Mouse (Mus musculus) right cerebral cortex, adult 2 months (tissue): ENCODE data around the gene Sms.
A peak's percentile ranks its signal among the peaks of the same experiment; 100 is the strongest.

Experiments
- DNase-seq, 2 experiments: peaks; one replicate each; pipeline ENCODE4 v3.0.0; 2021 to 2022; ENCODE audit warnings: low spot score in 2 of 2

The Sms gene

GRCm38 (mm10) chrX:157491944-157492726 is at the start of gene Sms:
Gene Sms, minus strand, starts transcription at chrX:157492287.
- DNase-seq: peak; percentile 23 to 35

GRCm38 (mm10) chrX:157506400-157506799 is 14.3 kb upstream of the Sms start:
- DNase-seq: no peak

DNA sequence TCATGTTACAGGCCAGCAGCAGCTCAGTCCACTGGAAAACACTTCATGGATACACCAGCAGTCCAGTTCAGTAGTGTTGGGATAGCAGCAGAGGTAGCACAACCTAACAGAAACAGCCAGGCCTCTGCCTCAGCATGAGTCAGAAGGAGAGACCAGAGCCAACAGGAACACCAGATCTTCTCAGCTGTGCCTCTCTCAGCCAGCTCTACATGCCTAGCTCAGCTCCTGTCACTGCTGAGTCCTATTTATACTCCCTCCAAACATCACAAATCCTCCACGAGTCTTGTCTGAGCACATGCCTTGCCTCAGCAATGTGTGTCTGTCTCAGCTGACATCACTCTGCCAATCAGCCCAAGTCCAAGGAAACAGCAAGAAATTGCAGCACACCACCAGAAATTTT is 12.4 kb upstream of the Sms start:
- DNase-seq: no peak

DNA sequence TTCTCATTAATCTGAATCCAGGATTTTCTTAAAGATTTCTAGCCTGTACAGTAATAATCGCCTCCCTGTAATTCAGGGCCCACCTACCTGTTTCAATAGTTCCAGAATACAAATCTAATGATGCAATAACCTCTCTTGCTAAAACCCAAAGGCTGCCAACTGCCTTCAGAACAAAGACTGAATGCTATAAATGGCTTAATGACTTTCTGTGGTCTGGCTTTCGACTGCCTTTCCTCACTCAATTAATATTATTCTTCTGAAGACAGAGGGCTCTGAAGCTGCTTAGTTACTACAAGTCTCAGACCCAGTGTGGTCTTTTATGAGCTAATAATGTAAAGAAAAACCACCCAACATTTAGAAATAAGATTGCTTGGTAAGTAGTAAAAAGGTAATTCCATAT is 9.8 kb upstream of the Sms start:
- no peak for DNase-seq

DNA sequence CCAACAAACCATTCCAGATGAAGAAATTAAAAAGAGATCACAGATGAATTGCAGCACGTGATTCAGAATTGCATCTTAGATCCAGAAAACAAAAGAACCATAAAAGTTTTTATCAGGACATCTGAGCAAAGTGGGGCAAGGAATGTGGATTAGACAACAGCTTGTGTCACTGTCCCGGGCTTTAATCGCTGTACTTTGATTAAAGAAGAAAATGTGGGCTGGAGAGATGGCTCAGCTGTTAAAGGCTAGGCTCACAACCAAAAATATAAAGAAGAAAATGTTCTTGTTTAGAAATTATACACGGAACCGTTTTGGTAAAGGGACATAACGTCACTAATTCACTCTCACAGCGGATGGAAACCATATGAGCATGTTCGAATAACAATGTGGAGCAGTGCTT is 7.9 kb upstream of the Sms start:
- no peak for DNase-seq

DNA sequence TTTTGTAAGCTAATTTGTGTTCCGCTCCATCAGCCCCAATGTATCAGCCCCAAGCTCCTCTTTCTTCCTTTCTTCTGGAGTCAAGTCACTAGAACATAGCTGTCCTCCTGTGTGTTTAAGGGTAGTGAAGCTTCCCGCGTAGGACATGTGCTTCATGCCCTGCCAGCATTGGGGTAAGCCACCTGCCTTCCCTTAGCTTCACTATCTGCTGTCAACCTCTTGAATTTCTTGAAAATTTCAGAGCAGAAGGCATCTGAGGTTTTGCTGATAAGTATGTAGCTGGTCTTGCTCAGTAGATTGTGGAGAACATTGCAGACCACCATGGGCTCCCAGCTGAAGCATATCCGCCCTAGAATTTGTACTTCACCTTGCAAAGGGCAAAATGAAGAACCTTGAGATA is 1.1 kb upstream of the Sms start:
- DNase-seq: no peak

DNA sequence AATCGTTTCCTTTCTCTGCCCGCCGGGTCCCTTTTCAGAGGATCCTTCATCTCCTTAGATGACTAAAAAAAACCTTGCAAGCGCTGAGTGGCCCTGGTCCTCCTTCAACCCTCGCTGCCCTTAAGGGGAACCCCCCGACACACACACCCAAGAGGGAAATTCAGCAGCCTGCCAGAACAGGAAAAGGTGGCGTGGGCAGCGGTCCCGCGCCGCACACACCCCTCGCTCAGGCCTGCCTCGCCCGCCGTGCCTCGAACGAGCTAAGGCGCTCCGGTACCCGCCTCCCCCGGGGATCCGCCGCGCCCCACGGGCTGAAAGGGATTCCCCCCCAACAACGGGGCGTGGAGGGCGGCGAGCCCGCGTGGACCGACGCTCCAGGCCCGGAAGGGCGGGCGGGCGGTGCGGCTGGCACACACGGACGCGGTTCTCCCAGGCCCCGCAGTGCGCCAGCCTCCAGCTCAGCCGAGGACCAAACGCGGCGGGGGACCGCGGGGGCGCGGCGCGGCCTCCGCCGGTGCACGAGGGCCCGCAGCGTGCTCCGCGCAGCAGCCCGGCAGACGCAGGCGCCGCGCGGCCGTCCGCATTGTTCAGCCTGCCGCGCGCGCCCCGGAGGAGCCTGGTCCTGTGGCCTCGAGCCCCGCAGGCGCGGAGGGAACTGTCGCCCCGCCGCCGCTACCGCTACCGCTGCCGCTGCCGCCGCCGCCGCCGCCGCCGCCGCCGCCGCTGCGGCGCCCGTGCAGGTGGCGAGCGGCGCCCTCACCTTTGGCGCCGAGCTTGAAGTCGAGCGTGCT is 747 bp downstream of the Sms start:
- peak; percentile 12 to 29 for DNase-seq

DNA sequence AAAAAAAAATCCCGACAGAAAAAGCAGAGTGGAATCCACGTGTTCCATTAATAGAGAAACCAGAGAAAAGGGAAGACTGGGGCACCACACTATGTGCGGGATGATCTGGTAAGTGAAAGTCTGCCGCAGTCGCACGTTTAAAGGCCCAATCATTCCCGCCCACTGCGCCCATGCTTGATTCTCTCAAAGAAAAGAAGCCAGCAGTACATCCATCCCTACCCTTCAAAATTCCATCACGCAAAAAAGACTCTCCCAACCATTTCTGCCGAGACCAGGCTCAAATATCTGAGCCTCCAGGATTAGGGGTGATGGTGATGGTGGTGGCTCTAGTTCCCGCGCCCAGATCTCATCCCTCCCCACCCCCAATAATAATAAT is 1.3 kb downstream of the Sms start:
- DNase-seq: peak; percentile 19 to 40

DNA sequence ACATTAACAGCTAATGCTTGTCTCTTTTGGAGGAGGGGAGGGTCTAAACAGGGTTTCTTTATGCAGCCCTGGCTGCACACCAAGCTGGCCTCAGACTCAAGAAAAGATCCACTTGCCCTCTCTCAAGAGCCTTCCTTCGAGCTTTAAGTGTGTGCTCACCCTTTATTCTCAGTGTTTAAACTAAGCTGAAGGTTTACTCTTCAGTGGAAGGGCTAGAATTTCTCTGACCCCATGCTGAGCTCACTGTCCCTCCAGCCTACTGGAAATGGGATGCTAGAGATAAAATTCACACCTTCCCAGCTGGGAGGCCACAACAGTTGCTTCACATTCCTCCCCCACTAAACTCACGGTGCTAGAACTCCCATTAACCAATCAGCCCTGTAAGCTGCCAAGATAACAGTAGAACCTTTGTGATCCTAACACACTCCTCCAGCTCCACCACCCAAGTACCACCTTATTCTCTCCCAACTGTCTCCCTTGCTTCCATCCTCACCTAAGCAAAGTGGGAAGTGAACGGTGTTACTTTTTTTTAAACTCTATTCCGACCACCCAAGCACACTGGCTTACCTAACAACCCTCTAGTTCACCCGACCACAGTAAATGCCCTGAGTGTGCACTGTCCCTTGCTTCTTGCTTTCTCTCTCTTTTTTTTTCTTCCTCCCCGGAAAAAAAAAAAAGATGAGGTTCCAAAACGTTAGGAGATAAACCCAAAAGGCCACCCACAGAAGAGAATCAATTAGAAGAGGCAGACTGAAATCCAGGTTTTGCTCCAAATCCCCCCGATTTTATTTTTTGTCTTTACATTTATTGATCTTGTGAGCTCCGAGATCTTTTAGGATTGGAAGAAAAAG is 2.0 kb downstream of the Sms start:
- no peak for DNase-seq

DNA sequence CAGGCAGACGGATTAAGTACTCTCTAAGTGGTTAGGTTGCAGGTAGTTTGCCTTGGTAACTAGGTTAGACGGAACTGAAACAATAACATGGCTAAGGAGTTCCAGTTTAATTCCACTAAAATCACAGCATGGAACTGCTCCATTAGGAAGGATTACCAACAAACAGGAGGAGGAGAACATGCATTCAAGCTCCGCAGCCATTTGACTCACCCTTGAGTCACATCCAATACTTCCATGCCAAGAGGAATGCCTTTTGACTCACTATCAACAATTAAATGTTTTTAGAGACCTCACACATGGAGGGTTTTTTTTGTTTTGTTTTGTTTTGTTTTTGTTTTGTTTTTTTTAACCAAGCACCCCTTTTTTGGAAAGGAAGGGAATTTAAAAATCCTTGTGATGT is 3.3 kb downstream of the Sms start:
- DNase-seq: no peak

DNA sequence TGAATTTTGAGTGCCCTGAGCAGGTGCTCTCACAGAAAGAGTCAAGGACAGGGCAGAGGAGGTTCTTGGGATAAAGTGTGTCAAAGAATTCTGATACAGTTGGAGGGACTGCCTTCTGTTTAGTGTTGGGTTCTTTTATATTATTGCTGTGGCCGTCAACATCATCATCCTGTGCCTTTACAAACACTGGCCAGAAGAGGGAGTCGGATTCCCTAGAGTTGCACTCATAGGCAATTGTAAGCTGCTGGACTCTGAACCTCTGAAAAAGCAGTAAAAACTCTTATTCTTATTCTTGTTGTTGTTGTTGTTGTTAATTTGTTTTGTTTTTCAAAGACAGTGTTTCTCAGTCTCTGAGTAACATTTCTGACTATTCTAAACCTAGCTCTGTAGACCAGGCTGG is 5.3 kb downstream of the Sms start:
- DNase-seq: peak in 1 of 2 experiments; percentile 25

- DNase-seq: no peak
Measured at GRCm38 (mm10) chrX:157482842-157483241, 9.2 kb downstream of the Sms start.

- no peak for DNase-seq
Measured at GRCm38 (mm10) chrX:157481860-157482259, 10.2 kb downstream of the Sms start.

DNA sequence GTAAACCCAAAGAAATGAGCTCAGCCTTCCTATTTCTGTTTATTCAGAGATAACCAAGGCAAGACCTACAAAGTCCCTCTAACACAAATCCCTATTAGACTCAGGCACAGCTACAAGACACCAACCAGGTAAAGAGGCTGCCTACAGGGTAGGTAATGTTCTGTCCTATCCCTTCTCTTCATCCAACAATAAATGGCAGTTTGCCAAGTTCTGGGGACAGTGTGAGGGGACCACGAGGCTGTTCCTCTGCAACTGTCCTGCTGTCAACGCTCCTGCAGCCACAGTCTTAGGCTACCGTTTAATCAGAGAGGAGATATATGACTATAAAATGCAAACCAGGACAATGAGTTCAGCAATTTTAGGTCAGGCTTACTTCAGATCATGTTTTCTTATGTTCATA is 14.8 kb downstream of the Sms start:
- no peak for DNase-seq

DNA sequence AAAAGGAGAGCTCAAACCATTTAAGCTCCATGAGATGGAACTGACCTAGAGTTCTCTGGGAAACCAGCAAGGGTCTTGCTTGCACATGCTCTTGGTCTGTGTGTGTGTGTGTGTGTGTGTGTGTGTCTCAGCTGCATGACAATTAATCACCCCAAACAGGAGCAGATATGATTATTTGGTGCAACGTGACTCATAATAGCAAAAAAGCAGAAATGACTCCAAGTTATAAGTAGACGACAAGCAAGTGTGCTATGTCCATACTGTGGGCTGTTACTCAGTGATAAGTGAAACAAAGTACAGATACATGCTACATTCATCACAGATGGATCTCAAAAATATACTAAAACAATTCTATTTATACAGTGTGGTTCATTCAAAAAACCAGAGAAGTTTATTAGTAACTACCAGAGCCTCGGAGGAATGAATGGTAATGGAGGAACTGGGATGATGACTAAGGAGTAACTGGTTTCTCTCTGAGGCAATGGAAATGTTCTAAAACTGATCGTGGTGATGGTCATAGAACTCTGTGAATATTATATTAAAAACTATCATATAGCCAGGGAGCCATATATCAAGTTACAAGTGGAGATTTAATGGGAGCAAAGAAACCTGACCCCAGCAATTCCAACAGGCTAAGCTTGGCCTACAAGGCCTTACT is 15.8 kb downstream of the Sms start:
- no peak for DNase-seq

DNA sequence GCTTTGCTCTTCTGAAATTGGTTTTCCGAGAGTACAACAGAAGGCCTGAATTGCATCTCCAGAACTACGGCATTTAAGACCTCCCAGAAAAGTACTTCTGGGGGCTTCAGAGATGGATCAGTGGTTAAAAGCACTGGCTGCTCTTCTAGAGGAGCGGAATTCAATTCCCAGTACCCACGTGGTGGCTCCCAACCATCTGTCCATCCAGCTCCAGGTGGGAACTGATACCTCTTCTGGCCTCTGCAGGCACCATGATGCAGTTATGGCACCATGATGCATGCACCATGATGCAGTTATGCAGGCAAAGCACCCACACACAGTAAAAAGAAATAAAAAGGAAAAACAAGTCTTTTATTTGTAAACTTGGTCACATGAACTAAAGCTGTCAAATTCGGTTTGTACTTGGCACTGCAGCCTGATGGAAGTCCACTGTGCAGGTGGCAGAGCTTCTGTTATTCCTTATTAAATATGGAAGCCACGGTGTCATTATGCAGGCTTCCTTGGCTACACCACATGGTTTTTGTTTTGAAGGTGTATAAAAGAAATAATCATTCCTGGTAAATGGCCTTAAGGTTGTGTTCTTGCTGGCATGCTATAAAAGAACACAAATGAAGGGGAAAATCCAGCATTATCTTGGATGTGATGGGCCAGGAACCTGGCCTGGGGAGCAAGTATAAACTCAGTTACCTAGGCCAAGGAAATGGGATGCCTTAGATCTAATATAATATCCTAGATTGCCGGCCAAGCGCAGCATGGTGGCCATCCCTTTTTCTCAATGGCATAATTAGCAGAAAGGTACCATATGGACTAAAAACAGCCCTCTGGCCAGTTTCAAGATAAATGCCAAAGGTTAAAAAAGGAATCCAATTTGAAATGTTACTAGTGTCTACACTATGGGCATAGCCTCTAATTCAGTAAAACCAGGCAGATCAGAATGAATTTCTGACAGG is 20.1 kb downstream of the Sms start:
- no peak for DNase-seq

GRCm38 (mm10) chrX:157468795-157469194 is 23.3 kb downstream of the Sms start:
- no peak for DNase-seq

- DNase-seq: no peak
Measured at GRCm38 (mm10) chrX:157468055-157468454, 24.0 kb downstream of the Sms start.

- DNase-seq: no peak
Measured at GRCm38 (mm10) chrX:157465949-157466348, 26.1 kb downstream of the Sms start.

- DNase-seq: no peak
Measured at GRCm38 (mm10) chrX:157462716-157463115, 29.4 kb downstream of the Sms start.

- DNase-seq: peak; percentile 54 to 69
Measured at GRCm38 (mm10) chrX:157454430-157454829, 37.7 kb downstream of the Sms start.
